Mouse (Mus musculus) heart, embryonic 12.5 days (tissue): ENCODE results near the gene Prnp. TPM values are rescaled to one million over a fixed set of nuclear protein-coding genes. Genes with fewer than 3 reads are reported as not detected.

Source experiments
- ATAC-seq: fragments of 200-750 bp; cut with Nextera tagmentation; 2 replicates; pipeline ENCODE4 v1.8.0; 2017; ENCODE audit warnings: moderate TSS enrichment, moderate library complexity; ENCODE audit not compliant: insufficient number of reproducible peaks, low FRiP score
- H3K27ac ChIP-seq: fragments of 300-500 bp; sonication (generic); 2 replicates; pipeline ENCODE4 v1.5.1; 2016; ENCODE audit warnings: mild to moderate bottlenecking, moderate library complexity; ENCODE audit not compliant: poor library complexity, severe bottlenecking
- H3K27me3 ChIP-seq: fragments of 300-500 bp; sonication (generic); replicated peaks from 2 replicates; pipeline ENCODE4 v1.6.1; 2016; ENCODE audit warnings: mild to moderate bottlenecking, moderate library complexity
- H3K36me3 ChIP-seq: fragments of 300-500 bp; sonication (generic); 2 replicates; pipeline ENCODE4 v1.6.1; 2016; ENCODE audit warnings: mild to moderate bottlenecking, moderate library complexity
- H3K4me1 ChIP-seq: fragments of 300-500 bp; sonication (generic); replicated peaks from 2 replicates; pipeline ENCODE4 v1.6.1; 2016; ENCODE audit warnings: mild to moderate bottlenecking
- H3K4me2 ChIP-seq: fragments of 300-500 bp; sonication (generic); 2 replicates; pipeline ENCODE4 v1.6.1; 2016; ENCODE audit warnings: mild to moderate bottlenecking, moderate library complexity
- H3K4me3 ChIP-seq: fragments of 300-500 bp; sonication (generic); 2 replicates; pipeline ENCODE4 v1.5.1; 2016; ENCODE audit warnings: mild to moderate bottlenecking
- H3K9ac ChIP-seq: fragments of 300-500 bp; sonication (generic); 2 replicates; pipeline ENCODE4 v1.6.1; 2016; ENCODE audit warnings: mild to moderate bottlenecking, moderate library complexity
- H3K9me3 ChIP-seq: fragments of 300-500 bp; sonication (generic); replicated peaks from 2 replicates; pipeline ENCODE4 v1.6.1; 2016; ENCODE audit warnings: mild to moderate bottlenecking, moderate library complexity
- WGBS: fragments of 180-500 bp; shearing (Covaris S2); methylation state at CpG from one replicate; pipeline ENCODE4 v1.1.7; 2016; 5-methylcytosine and 5-hydroxymethylcytosine counted together
- polyA plus RNA-seq: library from polyadenylated mRNA; unstranded; fragments of >200 nt; fragmentation: Nextera tagmentation; extraction: Ambion mirVana; gene quantifications from 2 replicates; pipeline ENCODE4 v1.2.1, GENCODE M21; 2016

Prnp gene
- polyA plus RNA-seq, 1 experiment from 2014 or later, result 89.1 TPM

DNA sequence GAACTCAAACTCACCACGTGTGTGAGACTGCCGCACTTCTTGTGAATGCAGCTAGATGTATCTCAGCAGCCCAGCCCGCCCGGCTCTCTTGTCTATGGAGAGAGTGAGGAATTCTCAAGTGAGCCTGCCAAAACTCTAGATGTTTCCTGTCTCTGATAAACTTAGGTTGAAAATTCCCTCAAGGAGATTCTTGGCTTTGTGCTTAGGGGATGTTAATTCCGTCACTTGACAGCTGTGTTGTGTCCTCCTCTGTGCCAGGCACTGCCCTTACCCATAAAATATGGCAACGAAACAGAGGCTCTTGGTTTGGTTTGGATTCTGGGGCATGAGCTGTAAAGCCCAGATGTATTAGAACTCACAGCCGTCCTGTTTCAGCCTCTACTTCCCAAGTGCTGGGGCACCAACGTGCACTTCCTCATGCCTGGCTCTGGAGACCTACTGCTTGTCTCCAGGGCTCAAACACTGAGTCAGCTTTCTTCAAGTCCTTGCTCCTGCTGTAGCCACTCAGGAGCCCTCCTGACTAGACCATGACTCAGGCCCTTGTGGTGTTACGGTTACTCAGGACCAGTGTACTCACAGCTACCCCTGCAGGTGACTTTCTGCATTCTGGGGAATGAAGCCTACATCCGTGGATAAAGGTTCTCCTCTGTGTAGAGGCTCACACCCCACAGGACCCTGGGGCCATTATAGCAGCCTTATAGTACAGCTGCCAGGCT is 25.8 kb downstream of the Prnp start:
- H3K27me3 ChIP-seq, result no peaks in the 10 kb centered on the region
- H3K4me2 ChIP-seq, result no peak overlapping the region
- peak overlapping the region; percentile 10; the same call in 1 of the 2 replicates for H3K27ac ChIP-seq
- ATAC-seq, result peak; percentile 71
- H3K4me1 ChIP-seq, result peaks cover 19% of the 10 kb centered on the region
- H3K9me3 ChIP-seq, result no peaks in the 10 kb centered on the region
- no peak overlapping the region for H3K4me3 ChIP-seq
- H3K36me3 ChIP-seq, result peaks cover 12% of the 10 kb centered on the region; the same call in 1 of the 2 replicates
- WGBS, result 47% methylated on average over 10 of the region's 10 CpGs
- H3K9ac ChIP-seq, result no peak overlapping the region

DNA sequence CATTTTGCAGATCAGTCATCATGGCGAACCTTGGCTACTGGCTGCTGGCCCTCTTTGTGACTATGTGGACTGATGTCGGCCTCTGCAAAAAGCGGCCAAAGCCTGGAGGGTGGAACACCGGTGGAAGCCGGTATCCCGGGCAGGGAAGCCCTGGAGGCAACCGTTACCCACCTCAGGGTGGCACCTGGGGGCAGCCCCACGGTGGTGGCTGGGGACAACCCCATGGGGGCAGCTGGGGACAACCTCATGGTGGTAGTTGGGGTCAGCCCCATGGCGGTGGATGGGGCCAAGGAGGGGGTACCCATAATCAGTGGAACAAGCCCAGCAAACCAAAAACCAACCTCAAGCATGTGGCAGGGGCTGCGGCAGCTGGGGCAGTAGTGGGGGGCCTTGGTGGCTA is 26.7 kb downstream of the Prnp start:
- no peak for ATAC-seq
- peaks cover 10% of the 10 kb centered on the region; the same call in 1 of the 2 replicates for H3K36me3 ChIP-seq
- no peaks in the 10 kb centered on the region for H3K9me3 ChIP-seq
- WGBS, result 94% methylated on average over 10 of the region's 10 CpGs
- H3K4me2 ChIP-seq, result no peak overlapping the region
- H3K4me1 ChIP-seq, result peaks cover 19% of the 10 kb centered on the region
- no peak overlapping the region for H3K4me3 ChIP-seq
- no peaks in the 10 kb centered on the region for H3K27me3 ChIP-seq
- no peak overlapping the region for H3K27ac ChIP-seq
- no peak overlapping the region for H3K9ac ChIP-seq

GRCm38 (mm10) chr2:131939404-131940111 is 29.8 kb downstream of the Prnp start:
- Histone ChIP-seq H3K27me3 (no peaks in the 10 kb centered on the region), H3K9ac (no peak overlapping the region), H3K9me3 (no peaks in the 10 kb centered on the region), H3K4me2 (no peak overlapping the region), H3K4me1 (peaks cover 9% of the 10 kb centered on the region), H3K36me3 (peaks cover 10% of the 10 kb centered on the region; the same call in 1 of the 2 replicates), H3K4me3 (no peak overlapping the region), H3K27ac (no peak overlapping the region)
- no peak for ATAC-seq
- 44% methylated on average over 8 of the region's 8 CpGs for WGBS

- no peaks in the 10 kb centered on the region for H3K27me3 ChIP-seq
- H3K4me1 ChIP-seq, result peaks cover 14% of the 10 kb centered on the region
- no peak overlapping the region for H3K4me2 ChIP-seq
- H3K36me3 ChIP-seq, result peaks cover 10% of the 10 kb centered on the region; the same call in 1 of the 2 replicates
- H3K4me3 ChIP-seq, result no peak overlapping the region
- H3K27ac ChIP-seq, result no peak overlapping the region
- no peaks in the 10 kb centered on the region for H3K9me3 ChIP-seq
- ATAC-seq, result no peak
- no peak overlapping the region for H3K9ac ChIP-seq
- 31% methylated on average over 3 of the region's 3 CpGs for WGBS
Observed at GRCm38 (mm10) chr2:131940506-131940905, 30.8 kb downstream of the Prnp start.

- Histone ChIP-seq H3K9me3 (no peaks in the 10 kb centered on the region), H3K36me3 (peaks cover 7% of the 10 kb centered on the region; the same call in 1 of the 2 replicates), H3K9ac (no peak overlapping the region), H3K27ac (no peak overlapping the region), H3K4me3 (no peak overlapping the region), H3K4me1 (peaks cover 10% of the 10 kb centered on the region), H3K4me2 (no peak overlapping the region), H3K27me3 (no peaks in the 10 kb centered on the region)
- WGBS, result 78% methylated on average over 6 of the region's 6 CpGs
- ATAC-seq, result no peak
Observed at GRCm38 (mm10) chr2:131941501-131941900, 31.8 kb downstream of the Prnp start.

- Histone ChIP-seq H3K4me1 (peaks cover 10% of the 10 kb centered on the region; the same call in 1 of the 2 replicates), H3K4me2 (no peak overlapping the region), H3K9me3 (no peaks in the 10 kb centered on the region), H3K27me3 (no peaks in the 10 kb centered on the region), H3K27ac (no peak overlapping the region), H3K4me3 (no peak overlapping the region), H3K9ac (no peak overlapping the region), H3K36me3 (no peaks in the 10 kb centered on the region)
- WGBS, result 27% methylated on average over 1 of the region's 1 CpGs
- no peak for ATAC-seq
Observed at GRCm38 (mm10) chr2:131944370-131944769, 34.6 kb downstream of the Prnp start.

- H3K36me3 ChIP-seq, result no peaks in the 10 kb centered on the region
- WGBS, result 55% methylated on average over 8 of the region's 8 CpGs
- H3K4me2 ChIP-seq, result no peak overlapping the region
- peak; percentile 34; the same call in 1 of the 2 replicates for ATAC-seq
- H3K9me3 ChIP-seq, result no peaks in the 10 kb centered on the region
- no peaks in the 10 kb centered on the region for H3K27me3 ChIP-seq
- no peak overlapping the region for H3K9ac ChIP-seq
- no peak overlapping the region for H3K4me3 ChIP-seq
- H3K4me1 ChIP-seq, result peaks cover 10% of the 10 kb centered on the region
- H3K27ac ChIP-seq, result no peak overlapping the region
Observed at GRCm38 (mm10) chr2:131945225-131945624, 35.5 kb downstream of the Prnp start.

- Histone ChIP-seq H3K36me3 (no peaks in the 10 kb centered on the region), H3K9me3 (no peaks in the 10 kb centered on the region), H3K4me3 (no peak overlapping the region), H3K4me1 (peaks cover 15% of the 10 kb centered on the region), H3K9ac (no peak overlapping the region), H3K27me3 (no peaks in the 10 kb centered on the region), H3K27ac (no peak overlapping the region), H3K4me2 (no peak overlapping the region)
- ATAC-seq, result no peak
- 78% methylated on average over 6 of the region's 6 CpGs for WGBS
Observed at GRCm38 (mm10) chr2:131945765-131946164, 36.0 kb downstream of the Prnp start.

DNA sequence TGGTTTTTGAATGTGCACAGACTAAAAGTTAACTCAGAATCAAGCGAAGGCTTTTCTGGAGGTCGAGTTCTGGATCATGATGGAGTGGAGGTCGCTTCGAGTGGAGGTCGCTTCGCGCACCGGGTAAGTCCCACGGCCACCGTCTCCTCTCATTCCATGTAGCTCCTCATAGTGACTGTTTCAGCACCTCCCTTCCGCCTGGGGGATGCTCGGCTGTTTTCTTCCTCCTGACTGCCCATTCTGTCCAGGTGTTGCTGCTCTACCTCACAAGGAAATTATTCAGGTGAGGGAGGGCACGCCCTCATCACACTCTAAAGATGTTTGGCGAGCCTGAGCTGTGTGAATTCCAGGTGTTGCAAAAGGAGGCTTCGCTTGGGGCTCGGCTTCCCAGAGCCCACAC is 36.6 kb downstream of the Prnp start:
- H3K4me2 ChIP-seq, result no peak overlapping the region
- H3K27me3 ChIP-seq, result no peaks in the 10 kb centered on the region
- no peak overlapping the region for H3K27ac ChIP-seq
- no peaks in the 10 kb centered on the region for H3K36me3 ChIP-seq
- H3K9ac ChIP-seq, result no peak overlapping the region
- 89% methylated on average over 16 of the region's 16 CpGs for whole genome bisulfite sequencing
- ATAC-seq, result no peak
- peaks cover 16% of the 10 kb centered on the region for H3K4me1 ChIP-seq
- no peak overlapping the region for H3K4me3 ChIP-seq
- no peaks in the 10 kb centered on the region for H3K9me3 ChIP-seq

GRCm38 (mm10) chr2:131948156-131948555 is 38.4 kb downstream of the Prnp start:
- Histone ChIP-seq H3K27me3 (peaks cover 10% of the 10 kb centered on the region; the same call in 1 of the 2 replicates), H3K9me3 (no peaks in the 10 kb centered on the region), H3K4me1 (peaks cover 24% of the 10 kb centered on the region), H3K4me2 (no peak overlapping the region), H3K36me3 (no peaks in the 10 kb centered on the region), H3K27ac (no peak overlapping the region), H3K9ac (no peak overlapping the region), H3K4me3 (no peak overlapping the region)
- no peak for ATAC-seq
- WGBS, result 74% methylated on average over 3 of the region's 3 CpGs

GRCm38 (mm10) chr2:131948916-131949639 is 39.4 kb downstream of the Prnp start:
- H3K4me3 ChIP-seq, result no peak overlapping the region
- ATAC-seq, result no peak

More at GRCm38 (mm10) chr2:131948916-131949639, 39.4 kb downstream of the Prnp start:
- no peak overlapping the region for H3K9ac ChIP-seq
- H3K27ac ChIP-seq, result no peak overlapping the region
- WGBS, result 62% methylated on average over 11 of the region's 11 CpGs
- peaks cover 20% of the 10 kb centered on the region for H3K27me3 ChIP-seq
- no peaks in the 10 kb centered on the region for H3K9me3 ChIP-seq
- peaks cover 33% of the 10 kb centered on the region for H3K4me1 ChIP-seq
- no peak overlapping the region for H3K4me2 ChIP-seq
- H3K36me3 ChIP-seq, result no peaks in the 10 kb centered on the region
